Mouse (Mus musculus) fat pad, adult 2 months (tissue): ENCODE data around the gene Sox6.

Source experiments
- DNase-seq: peaks from one replicate; pipeline ENCODE4 v3.0.0-alpha.2; 2011; ENCODE audit warnings: low read depth, low spot score; ENCODE audit errors: extremely low read depth

Gene Sox6

GRCm38 (mm10) chr7:115506385-115506784, 532.2 kb downstream of the Sox6 start:
- DNase-seq, result no peak

GRCm38 (mm10) chr7:115501497-115501896, 537.1 kb downstream of the Sox6 start:
- DNase-seq, result no peak

- no peak for DNase-seq
Observed at GRCm38 (mm10) chr7:115500825-115501224, 537.8 kb downstream of the Sox6 start.

- no peak for DNase-seq
Observed at GRCm38 (mm10) chr7:115500170-115500569, 538.4 kb downstream of the Sox6 start.

- no peak for DNase-seq
Observed at GRCm38 (mm10) chr7:115491721-115492120, 546.9 kb downstream of the Sox6 start.

- no peak for DNase-seq
Observed at GRCm38 (mm10) chr7:115489608-115490007, 549.0 kb downstream of the Sox6 start.

GRCm38 (mm10) chr7:115486431-115486830, 552.2 kb downstream of the Sox6 start:
- no peak for DNase-seq

GRCm38 (mm10) chr7:115485664-115486409, 552.8 kb downstream of the Sox6 start:
- DNase-seq, result no peak

GRCm38 (mm10) chr7:115477763-115478162, 560.8 kb downstream of the Sox6 start:
- DNase-seq, result no peak

GRCm38 (mm10) chr7:115476881-115477665, 561.5 kb downstream of the Sox6 start:
- no peak for DNase-seq

- no peak for DNase-seq
Observed at GRCm38 (mm10) chr7:115475176-115475575, 563.4 kb downstream of the Sox6 start.

GRCm38 (mm10) chr7:115474115-115474514, 564.5 kb downstream of the Sox6 start:
- no peak for DNase-seq

GRCm38 (mm10) chr7:115472850-115473249, 565.7 kb downstream of the Sox6 start:
- no peak for DNase-seq

- DNase-seq, result no peak
Observed at GRCm38 (mm10) chr7:115471521-115471920, 567.1 kb downstream of the Sox6 start.

- no peak for DNase-seq
Observed at GRCm38 (mm10) chr7:115466811-115467210, 571.8 kb downstream of the Sox6 start.

GRCm38 (mm10) chr7:115463367-115463766, 575.2 kb downstream of the Sox6 start:
- DNase-seq, result no peak

GRCm38 (mm10) chr7:115462276-115462675, 576.3 kb downstream of the Sox6 start:
- no peak for DNase-seq

GRCm38 (mm10) chr7:115454988-115455387, 583.6 kb downstream of the Sox6 start:
- DNase-seq, result no peak

- no peak for DNase-seq
Observed at GRCm38 (mm10) chr7:115453713-115454073, 584.9 kb downstream of the Sox6 start.

GRCm38 (mm10) chr7:115453042-115453712, 585.4 kb downstream of the Sox6 start:
- DNase-seq, result no peak

GRCm38 (mm10) chr7:115450431-115451195, 588.0 kb downstream of the Sox6 start:
- DNase-seq, result no peak
